Mouse (Mus musculus) midbrain, embryonic 15.5 days (tissue): Measurements from ENCODE around the gene Spata25. TPM values are rescaled to one million over a fixed set of nuclear protein-coding genes. Genes with fewer than 3 reads are reported as not detected.

Experiments
- ATAC-seq: fragments of 200-750 bp; cut with Nextera tagmentation; replicated peaks from 2 replicates; pipeline ENCODE4 v1.8.0; 2017; ENCODE audit warnings: moderate TSS enrichment
- H3K27ac ChIP-seq: fragments of 300-500 bp; sonication (generic); 2 replicates; pipeline ENCODE4 v1.5.1; 2015; ENCODE audit warnings: mild to moderate bottlenecking, inconsistent platforms
- H3K27me3 ChIP-seq: fragments of 300-500 bp; sonication (generic); replicated peaks from 2 replicates; pipeline ENCODE4 v1.6.1; 2015; ENCODE audit warnings: inconsistent platforms
- H3K36me3 ChIP-seq: fragments of 300-500 bp; sonication (generic); replicated peaks from 2 replicates; pipeline ENCODE4 v1.6.1; 2015; ENCODE audit warnings: inconsistent platforms
- H3K4me1 ChIP-seq: fragments of 300-500 bp; sonication (generic); 2 replicates; pipeline ENCODE4 v1.6.1; 2015; ENCODE audit warnings: inconsistent platforms
- H3K4me2 ChIP-seq: fragments of 300-500 bp; sonication (generic); 2 replicates; pipeline ENCODE4 v1.6.1; 2015; ENCODE audit warnings: inconsistent platforms, mild to moderate bottlenecking, moderate library complexity
- H3K4me3 ChIP-seq: fragments of 300-500 bp; sonication (generic); 2 replicates; pipeline ENCODE4 v1.5.1; 2015; ENCODE audit warnings: mild to moderate bottlenecking, inconsistent platforms
- H3K9ac ChIP-seq: fragments of 300-500 bp; sonication (generic); 2 replicates; pipeline ENCODE4 v1.6.1; 2015; ENCODE audit warnings: mild to moderate bottlenecking, inconsistent platforms
- H3K9me3 ChIP-seq: fragments of 300-500 bp; sonication (generic); 2 replicates; pipeline ENCODE4 v1.6.1; 2016; ENCODE audit warnings: inconsistent platforms
- WGBS: fragments of 180-500 bp; shearing (Covaris S2); methylation state at CpG from one replicate; pipeline ENCODE4 v1.1.7; 2015; ENCODE audit warnings: mixed read lengths; 5-methylcytosine and 5-hydroxymethylcytosine counted together
- polyA plus RNA-seq: library from polyadenylated mRNA; unstranded; fragments of >200 nt; fragmentation: Nextera tagmentation; extraction: Ambion mirVana; gene quantifications from 2 replicates; pipeline ENCODE4 v1.2.1, GENCODE M21; 2015

Gene Spata25
- polyA plus RNA-seq, 1 experiment from 2014 or later = not detected

DNA sequence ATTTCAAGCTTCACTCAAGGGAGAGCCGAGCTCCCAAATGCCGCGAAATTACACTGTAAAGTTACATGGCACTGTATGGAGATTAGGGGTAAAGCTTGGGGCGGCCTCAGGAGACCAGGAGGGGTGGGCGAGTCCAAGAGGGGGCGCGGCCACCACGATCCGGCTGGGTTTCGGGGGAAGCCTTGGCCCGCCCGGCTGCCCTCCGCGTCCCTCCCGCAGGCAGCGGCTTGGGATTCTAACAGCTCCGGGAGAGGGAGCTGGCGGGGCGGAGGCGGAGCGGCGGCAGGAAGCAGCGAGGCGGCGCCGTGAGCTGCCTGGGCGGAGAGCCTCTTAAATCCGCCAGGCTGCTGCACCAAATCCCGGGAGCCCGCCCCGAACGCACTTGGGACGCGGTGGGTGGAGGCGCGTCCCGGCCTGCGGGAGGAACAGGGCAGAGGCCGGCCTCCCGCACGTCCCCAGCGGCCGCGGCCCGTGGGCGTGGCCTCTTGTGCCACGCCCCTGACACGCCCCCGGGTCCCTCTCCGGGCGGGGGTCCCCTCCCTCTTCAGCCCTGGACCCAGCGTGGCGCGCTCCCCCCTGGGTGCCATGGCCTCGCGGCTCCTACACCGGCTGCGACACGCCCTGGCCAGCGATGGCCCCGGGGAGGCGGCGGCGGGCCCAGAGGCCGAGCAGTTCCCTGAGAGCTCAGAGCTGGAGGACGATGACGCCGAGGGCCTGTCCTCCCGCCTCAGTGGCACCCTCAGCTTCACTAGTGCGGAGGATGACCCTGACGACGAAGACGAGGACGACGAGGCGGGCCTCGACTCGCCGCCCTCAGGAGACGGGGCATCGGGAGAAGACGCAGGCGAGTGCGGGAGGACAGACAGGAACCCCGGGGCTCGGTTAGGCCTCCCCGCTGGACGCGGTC, 42.6 kb downstream of the Spata25 start, which contains the start of gene Snx21:
TSS of gene Snx21 (plus strand) at position 343 of the 907 bp plus-strand sequence.
- Histone ChIP-seq H3K27me3 (no peaks in the 10 kb centered on the region), H3K4me3 (peak within 1 kb of the TSS; percentile 57), H3K9ac (peak within 1 kb of the TSS; percentile 67), H3K9me3 (no peaks in the 10 kb centered on the region), H3K4me2 (peak within 1 kb of the TSS; percentile 88), H3K4me1 (peaks cover 24% of the 10 kb centered on the region), H3K27ac (peak within 1 kb of the TSS; percentile 71), H3K36me3 (no peaks in the 10 kb centered on the region)
- ATAC-seq = peak; percentile 85
- under 1% methylated on average over 82 of the region's 89 CpGs for WGBS

DNA sequence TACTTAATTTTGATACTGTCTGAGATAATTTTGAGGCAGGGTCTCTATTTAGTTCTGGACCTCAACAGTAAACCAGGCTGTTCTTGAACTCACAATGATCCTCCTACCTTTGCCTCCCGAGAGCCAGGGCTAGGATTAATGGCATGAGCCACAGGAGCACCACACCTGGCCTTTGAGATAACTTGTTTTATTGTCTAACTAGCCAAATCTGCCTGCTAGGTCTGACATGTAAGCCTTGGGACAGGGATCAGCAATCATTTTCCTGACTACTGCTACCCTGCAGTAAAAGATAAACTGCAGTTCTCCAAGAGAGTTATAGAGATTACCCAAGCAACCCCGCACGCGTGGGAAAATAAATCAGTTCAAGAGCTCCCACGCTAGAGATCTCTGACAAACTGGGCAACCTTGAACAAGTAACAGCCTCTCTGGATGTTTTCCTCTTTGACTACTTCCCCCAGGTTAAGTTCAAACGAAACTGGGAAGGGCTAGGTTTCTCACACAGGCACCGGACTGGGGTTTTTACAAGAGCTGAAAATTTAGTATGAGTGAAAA, 43.4 kb downstream of the Spata25 start:
- Histone ChIP-seq H3K27me3 (no peaks in the 10 kb centered on the region), H3K27ac (peak overlapping the region; percentile 71)

DNA sequence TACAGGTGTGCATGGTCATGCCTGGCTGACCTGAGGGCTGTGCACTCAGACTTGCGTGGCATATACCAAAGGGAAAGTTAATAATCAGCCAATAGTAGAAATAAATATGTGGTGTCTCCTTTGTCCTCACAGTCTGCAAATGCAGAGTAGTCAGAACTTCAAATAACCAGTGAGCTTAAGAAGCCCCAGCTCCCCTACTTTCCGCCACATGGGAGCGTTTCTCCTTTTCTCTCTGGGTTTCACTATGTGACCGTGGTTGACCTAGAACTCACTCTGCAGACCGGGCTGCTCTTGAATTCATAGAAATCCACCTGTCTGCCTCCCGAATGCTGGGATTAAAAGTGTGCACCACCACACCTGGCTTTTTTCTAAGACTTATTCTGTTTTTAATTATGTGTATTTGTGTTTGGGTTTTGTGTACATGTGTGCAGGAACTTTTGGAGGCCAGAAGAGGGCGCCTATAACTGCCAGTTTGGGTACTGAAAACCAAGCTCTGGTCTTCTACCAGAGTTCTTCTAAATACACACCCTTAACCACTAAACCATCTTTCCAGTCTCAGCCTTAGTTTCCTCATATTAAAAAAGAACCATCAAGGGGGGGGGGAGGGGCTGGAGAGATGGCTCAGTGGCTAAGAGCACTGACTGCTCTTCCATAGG, 44.3 kb downstream of the Spata25 start:
- Histone ChIP-seq H3K4me3 (no peak overlapping the region), H3K4me1 (peaks cover 24% of the 10 kb centered on the region), H3K36me3 (no peaks in the 10 kb centered on the region), H3K27ac (no peak overlapping the region), H3K9ac (no peak overlapping the region), H3K4me2 (no peak overlapping the region), H3K9me3 (no peaks in the 10 kb centered on the region), H3K27me3 (no peaks in the 10 kb centered on the region)
- WGBS = 80% methylated on average over 7 of the region's 7 CpGs
- no peak for ATAC-seq

More for the DNA sequence above, 43.4 kb downstream of the Spata25 start:
- 17% methylated on average over 7 of the region's 7 CpGs for WGBS
- Histone ChIP-seq H3K4me2 (peak overlapping the region; percentile 88), H3K9ac (peak overlapping the region; percentile 67; the same call in 1 of the 2 replicates), H3K4me1 (peaks cover 24% of the 10 kb centered on the region), H3K9me3 (no peaks in the 10 kb centered on the region), H3K4me3 (peak overlapping the region; percentile 57), H3K36me3 (no peaks in the 10 kb centered on the region)
- ATAC-seq = no peak

DNA sequence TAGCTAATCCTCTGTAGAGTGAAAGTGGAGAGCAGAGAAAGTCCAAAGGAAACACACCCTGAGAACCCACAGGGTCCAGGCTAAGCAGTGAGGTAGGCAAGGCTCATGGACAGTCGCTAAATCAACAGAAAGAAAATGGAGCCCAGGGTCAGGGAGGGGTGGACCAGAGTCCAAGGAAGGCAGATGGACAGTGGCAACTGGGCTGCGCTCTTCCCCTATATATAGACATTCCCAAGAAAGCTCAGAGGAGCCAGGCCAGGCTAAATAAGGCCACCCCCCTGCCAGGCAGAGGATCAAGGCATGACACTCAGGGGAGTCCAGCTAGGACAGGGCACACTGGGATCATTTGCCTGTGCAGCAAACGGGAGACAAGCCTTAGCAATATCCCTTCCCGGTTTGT, 46.5 kb downstream of the Spata25 start:
- H3K9ac ChIP-seq = no peak overlapping the region
- WGBS = 70% methylated on average over 4 of the region's 4 CpGs
- no peak overlapping the region for H3K4me3 ChIP-seq
- no peaks in the 10 kb centered on the region for H3K27me3 ChIP-seq
- H3K9me3 ChIP-seq = no peaks in the 10 kb centered on the region
- H3K36me3 ChIP-seq = no peaks in the 10 kb centered on the region
- ATAC-seq = no peak
- H3K4me2 ChIP-seq = no peak overlapping the region
- no peak overlapping the region for H3K27ac ChIP-seq
- H3K4me1 ChIP-seq = peaks cover 16% of the 10 kb centered on the region

DNA sequence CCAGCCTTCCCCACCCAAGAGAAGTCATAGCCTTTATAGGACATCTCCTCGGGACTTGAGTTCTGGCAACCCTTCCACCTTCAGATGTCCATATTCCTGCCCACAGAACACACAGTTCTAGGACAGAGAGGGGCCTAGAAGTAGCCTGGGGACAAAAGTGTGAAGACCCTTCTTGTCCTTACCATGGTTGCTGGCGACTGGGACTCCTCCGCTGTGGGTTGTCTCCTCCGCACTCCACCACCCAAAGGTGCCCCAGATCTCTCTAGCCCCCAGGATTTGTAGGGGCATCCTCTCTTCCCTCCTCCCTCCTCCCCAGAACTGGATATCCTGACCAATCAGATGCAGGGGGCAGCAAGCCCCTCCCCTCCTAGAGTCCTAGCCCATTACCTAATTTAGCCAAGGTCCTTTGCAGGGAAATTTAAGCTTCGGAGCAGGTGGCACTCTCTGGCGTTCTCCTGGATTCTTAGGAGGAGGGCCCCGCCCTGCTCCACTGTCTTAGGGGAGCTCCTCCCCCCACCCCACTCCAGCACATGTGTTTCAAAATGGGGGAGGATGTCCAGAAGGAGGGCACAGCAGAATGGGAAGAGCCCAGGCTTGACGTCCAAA, 48.8 kb downstream of the Spata25 start, which contains the start of gene Tnnc2:
TSS of gene Tnnc2 (minus strand) at position 487 of the 606 bp plus-strand sequence.
- H3K27ac ChIP-seq = no peak within 1 kb of the TSS
- H3K4me2 ChIP-seq = no peak within 1 kb of the TSS
- 71% methylated on average over 8 of the region's 8 CpGs for WGBS
- H3K27me3 ChIP-seq = no peaks in the 10 kb centered on the region
- no peak for ATAC-seq
- H3K4me3 ChIP-seq = no peak within 1 kb of the TSS
- H3K9ac ChIP-seq = no peak within 1 kb of the TSS
- H3K4me1 ChIP-seq = peaks cover under 1% of the 10 kb centered on the region; the same call in 1 of the 2 replicates
- no peaks in the 10 kb centered on the region for H3K36me3 ChIP-seq
- H3K9me3 ChIP-seq = no peaks in the 10 kb centered on the region

DNA sequence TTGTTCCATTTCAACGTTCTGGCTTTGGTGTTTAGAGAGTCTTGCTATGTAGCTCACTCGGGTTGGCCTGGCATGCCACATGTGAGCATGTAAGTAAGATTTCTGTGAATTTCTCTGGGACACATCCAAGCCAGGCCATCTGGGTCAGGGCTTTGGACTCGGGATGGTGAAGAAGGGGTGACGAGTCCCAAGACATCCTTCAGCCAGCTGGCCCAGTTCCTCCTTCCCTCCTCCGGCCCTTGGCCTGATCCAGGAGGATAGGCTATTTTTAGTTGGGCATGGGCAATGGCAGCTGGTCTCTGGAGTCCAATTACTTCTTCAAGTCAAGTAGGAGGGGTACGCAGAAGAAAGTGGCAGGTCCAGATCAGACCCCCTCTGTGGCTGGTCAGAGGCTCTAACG, 49.5 kb downstream of the Spata25 start:
- Histone ChIP-seq H3K4me1 (no peaks in the 10 kb centered on the region), H3K4me2 (no peak overlapping the region), H3K27ac (no peak overlapping the region), H3K4me3 (no peak overlapping the region), H3K9me3 (no peaks in the 10 kb centered on the region), H3K9ac (no peak overlapping the region), H3K36me3 (no peaks in the 10 kb centered on the region), H3K27me3 (no peaks in the 10 kb centered on the region)
- no peak for ATAC-seq
- 81% methylated on average over 7 of the region's 7 CpGs for WGBS

DNA sequence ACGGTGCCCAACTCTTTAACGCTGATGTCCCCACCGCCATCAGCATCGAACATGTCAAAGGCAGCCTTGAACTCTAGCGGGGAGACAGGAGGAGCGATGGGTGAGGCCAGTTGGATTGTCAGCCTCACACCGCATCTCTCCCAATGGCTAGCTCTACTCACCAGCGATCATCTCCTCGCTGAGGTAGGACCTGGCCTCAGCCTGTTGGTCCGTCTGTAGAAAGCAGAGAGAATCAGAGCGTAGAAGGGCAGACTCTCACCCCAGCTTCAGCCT, 50.4 kb downstream of the Spata25 start:
- Histone ChIP-seq H3K4me1 (no peaks in the 10 kb centered on the region), H3K27me3 (no peaks in the 10 kb centered on the region), H3K27ac (no peak overlapping the region), H3K9ac (no peak overlapping the region), H3K4me2 (no peak overlapping the region), H3K9me3 (no peaks in the 10 kb centered on the region), H3K4me3 (no peak overlapping the region), H3K36me3 (no peaks in the 10 kb centered on the region)
- ATAC-seq = no peak
- 90% methylated on average over 11 of the region's 11 CpGs for WGBS

DNA sequence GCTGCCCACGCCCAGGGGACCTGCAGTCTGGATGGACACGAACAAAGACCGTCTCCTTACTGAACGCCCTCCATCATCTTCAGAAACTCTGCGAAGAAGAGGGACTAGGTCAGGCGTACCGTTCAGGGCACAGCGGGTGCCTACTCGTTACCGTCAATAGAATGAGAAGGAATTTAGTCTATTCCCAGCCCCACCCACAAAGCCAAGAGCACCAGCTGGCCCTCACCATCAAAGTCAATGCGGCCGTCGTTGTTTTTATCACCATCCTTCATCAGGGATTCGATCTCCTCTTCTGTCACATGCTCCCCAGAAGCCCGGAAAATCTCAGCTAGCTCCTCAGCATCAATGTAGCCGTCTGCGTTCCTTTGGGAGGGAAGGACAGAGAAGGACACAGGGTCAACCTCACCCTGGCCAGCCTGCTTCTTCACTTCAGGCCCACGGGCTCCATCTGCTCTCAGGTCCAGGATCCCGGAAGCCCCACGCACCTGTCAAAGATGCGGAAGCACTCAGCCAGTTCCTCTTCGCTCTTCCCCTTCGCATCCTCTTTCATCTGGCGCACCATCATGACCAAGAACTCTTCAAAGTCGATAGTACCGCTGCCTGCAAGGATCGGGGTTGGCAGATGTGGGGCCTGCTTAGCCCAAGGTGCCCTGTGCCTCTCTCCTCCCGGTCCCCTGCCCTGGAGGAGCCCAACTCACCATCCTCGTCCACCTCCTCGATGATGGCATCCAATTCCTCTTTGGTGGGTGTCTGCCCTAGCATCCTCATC, 50.9 kb downstream of the Spata25 start:
- Histone ChIP-seq H3K9me3 (no peaks in the 10 kb centered on the region), H3K4me1 (no peaks in the 10 kb centered on the region), H3K36me3 (no peaks in the 10 kb centered on the region), H3K4me3 (no peak overlapping the region), H3K4me2 (no peak overlapping the region), H3K27me3 (no peaks in the 10 kb centered on the region), H3K9ac (no peak overlapping the region), H3K27ac (no peak overlapping the region)
- WGBS = 85% methylated on average over 30 of the region's 30 CpGs
- no peak for ATAC-seq

DNA sequence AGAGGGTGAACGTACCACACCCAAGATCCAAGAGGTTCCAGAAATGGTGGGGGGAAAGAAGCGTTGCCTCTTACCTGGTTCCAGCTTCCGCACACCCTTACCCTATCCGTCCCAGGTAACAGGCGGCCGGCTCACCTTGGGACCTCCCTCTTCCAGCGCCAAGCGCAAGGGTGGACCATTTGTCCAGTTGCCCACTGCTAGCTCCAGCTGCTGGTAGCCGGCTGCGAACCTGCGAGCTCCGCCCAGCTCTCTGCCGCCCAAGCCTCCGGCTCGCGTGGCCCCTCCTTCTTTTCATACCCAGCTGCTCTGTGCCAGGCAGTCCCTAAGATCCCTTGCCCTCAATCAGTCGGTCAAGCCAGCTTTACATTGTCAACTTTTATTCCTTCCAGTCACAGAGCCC, 51.5 kb downstream of the Spata25 start:
- H3K9me3 ChIP-seq = no peaks in the 10 kb centered on the region
- no peaks in the 10 kb centered on the region for H3K4me1 ChIP-seq

More for the DNA sequence above, 51.5 kb downstream of the Spata25 start:
- 70% methylated on average over 17 of the region's 17 CpGs for WGBS
- Histone ChIP-seq H3K27ac (no peak overlapping the region), H3K4me3 (no peak overlapping the region), H3K36me3 (no peaks in the 10 kb centered on the region), H3K4me2 (no peak overlapping the region), H3K27me3 (no peaks in the 10 kb centered on the region), H3K9ac (no peak overlapping the region)
- no peak for ATAC-seq
